Mouse (Mus musculus): Measurements from ENCODE around the gene Gpcpd1.

DNA sequence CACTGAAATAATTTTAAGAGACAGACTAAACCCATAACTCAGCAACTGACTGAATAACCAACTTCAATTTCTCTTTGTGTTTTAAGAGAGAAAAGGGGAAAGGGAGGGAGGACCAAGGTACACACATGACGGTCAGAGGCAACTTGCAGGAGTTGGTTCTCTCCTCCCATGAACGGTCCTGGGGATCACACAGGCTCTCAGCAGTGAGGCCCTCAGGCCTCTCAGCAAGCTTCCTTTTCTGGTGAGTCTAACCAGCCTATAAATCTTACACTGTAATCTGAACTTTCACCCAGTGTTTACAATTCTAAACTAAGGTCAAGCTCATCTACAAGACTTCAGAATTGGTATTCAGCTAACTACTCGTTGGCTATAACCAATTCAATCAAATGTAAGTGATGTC lies 12.3 kb downstream of the Gpcpd1 start:
- TF ChIP-seq CTCF (IDR thresholded peaks at IDR 0.05; ENCODE audit: insufficient read depth, low read depth, low read length) (no peak), POLR2A (IDR thresholded peaks at IDR 0.05; ENCODE audit: insufficient read depth, low read depth, low read length) (no peak)
